Mouse (Mus musculus): ENCODE measurements around the gene Hexb. TPM values are rescaled to one million over a fixed set of nuclear protein-coding genes. Genes with fewer than 3 reads are reported as not detected.

Gene Hexb
- total and polyA plus RNA-seq, 3 experiments = 12.7 to 15.4 TPM; not detected in 1

GRCm38 (mm10) chr13:97216196-97216595 is 18.0 kb upstream of the Hexb start:
- Histone ChIP-seq H3K9ac (ENCODE audit: control insufficient read depth, low read depth, low read length, poor library complexity, severe bottlenecking) (no peak overlapping the region), H3K27me3 (ENCODE audit: control insufficient read depth in 1 of 2, insufficient read depth in 2 of 2, low read length in 2 of 2) (no peaks in the 10 kb centered on the region; a peak in 1 of 4 replicates), H3K36me3 (ENCODE audit: control insufficient read depth in 1 of 2, insufficient read depth in 2 of 2, low read length in 2 of 2) (no peaks in the 10 kb centered on the region), H3K4me3 (ENCODE audit: control insufficient read depth in 1 of 2, insufficient read depth in 1 of 2, low read depth in 2 of 2, low read length in 2 of 2) (no peak overlapping the region), H3K27ac (ENCODE audit: control insufficient read depth, low read depth, low read length) (no peak overlapping the region), H3K79me2 (ENCODE audit: control insufficient read depth, insufficient read depth, low read length, poor library complexity) (no peaks in the 10 kb centered on the region), H3K4me1 (ENCODE audit: control insufficient read depth in 1 of 2, insufficient read depth in 2 of 2, low read length in 2 of 2) (no peaks in the 10 kb centered on the region), H3K9me3 (replicated peaks; ENCODE audit: insufficient read depth, low read length) (no peaks in the 10 kb centered on the region)
- DNase-seq (ENCODE audit: low read depth, low spot score) = no peak
- TF ChIP-seq JUND (IDR thresholded peaks at IDR 0.05; ENCODE audit: low read depth, low read length) (no peak), ZKSCAN1 (IDR thresholded peaks at IDR 0.05; ENCODE audit: low read depth, low read length) (no peak), ZNF384 (IDR thresholded peaks at IDR 0.05; ENCODE audit: low read depth, low read length) (no peak), NELFE (IDR thresholded peaks at IDR 0.05; ENCODE audit: low read depth, low read length) (no peak), ELF1 (IDR thresholded peaks at IDR 0.05; ENCODE audit: low read depth, low read length) (no peak), SIN3A (IDR thresholded peaks at IDR 0.05; ENCODE audit: low read length) (no peak), MEF2A (IDR thresholded peaks at IDR 0.05; ENCODE audit: extremely low read depth, insufficient replicate concordance, low read depth, low read length, poor library complexity, severe bottlenecking) (no peak), KAT2A (conservative IDR thresholded peaks at IDR 0.05; ENCODE audit: low read depth, low read length) (no peak), UBTF (IDR thresholded peaks at IDR 0.05; ENCODE audit: borderline replicate concordance, insufficient read depth, low read depth, low read length) (no peak), MAZ (IDR thresholded peaks at IDR 0.05; ENCODE audit: low read depth, low read length) (no peak)

GRCm38 (mm10) chr13:97215563-97215962 is 17.4 kb upstream of the Hexb start:
- TF ChIP-seq MAZ (IDR thresholded peaks at IDR 0.05; ENCODE audit: low read depth, low read length) (no peak), RCOR1 (IDR thresholded peaks at IDR 0.05; ENCODE audit: low read depth, low read length) (no peak), NELFE (IDR thresholded peaks at IDR 0.05; ENCODE audit: low read depth, low read length) (no peak), MEF2A (IDR thresholded peaks at IDR 0.05; ENCODE audit: extremely low read depth, insufficient replicate concordance, low read depth, low read length, poor library complexity, severe bottlenecking) (no peak), SMC3 (IDR thresholded peaks at IDR 0.05; ENCODE audit: low read depth, low read length) (no peak), RAD21 (IDR thresholded peaks at IDR 0.05; ENCODE audit: low read depth, low read length) (no peak), USF1 (IDR thresholded peaks at IDR 0.05; ENCODE audit: low read depth, low read length) (no peak), ZC3H11A (IDR thresholded peaks at IDR 0.05; ENCODE audit: low read depth, low read length) (no peak), GATA1 (IDR thresholded peaks at IDR 0.05; ENCODE audit: low read depth, low read length) (no peak), POLR2A (IDR thresholded peaks at IDR 0.05; ENCODE audit: control insufficient read depth in 1 of 2, insufficient read depth in 1 of 2, low read depth in 1 of 2, low read length in 2 of 2, poor library complexity in 1 of 2) (no peak), JUND (IDR thresholded peaks at IDR 0.05; ENCODE audit: low read depth, low read length) (no peak), ZKSCAN1 (IDR thresholded peaks at IDR 0.05; ENCODE audit: low read depth, low read length) (no peak), HCFC1 (IDR thresholded peaks at IDR 0.05; ENCODE audit: low read depth, low read length) (no peak), KAT2A (conservative IDR thresholded peaks at IDR 0.05; ENCODE audit: low read depth, low read length) (no peak), ETS1 (IDR thresholded peaks at IDR 0.05; ENCODE audit: low read depth, low read length) (no peak), GABPA (IDR thresholded peaks at IDR 0.05; ENCODE audit: low read depth, low read length) (no peak), TAL1 (IDR thresholded peaks at IDR 0.05; ENCODE audit: low read length) (no peak), MYC (IDR thresholded peaks at IDR 0.05; ENCODE audit: low read depth, low read length) (no peak), NRF1 (IDR thresholded peaks at IDR 0.05; ENCODE audit: insufficient read depth, low read depth, low read length, poor library complexity, severe bottlenecking) (no peak), MXI1 (IDR thresholded peaks at IDR 0.05; ENCODE audit: low read depth, low read length) (no peak)
- H3K27me3 ChIP-seq (ENCODE audit: control insufficient read depth in 1 of 2, insufficient read depth in 2 of 2, low read length in 2 of 2) = no peaks in the 10 kb centered on the region; a peak in 1 of 4 replicates
- no peak for DNase-seq (ENCODE audit: low read depth, low spot score)
- no peak overlapping the region for H3K27ac ChIP-seq (ENCODE audit: control insufficient read depth, low read depth, low read length)
- no peaks in the 10 kb centered on the region for H3K36me3 ChIP-seq (ENCODE audit: control insufficient read depth in 1 of 2, insufficient read depth in 2 of 2, low read length in 2 of 2)
- H3K4me3 ChIP-seq (ENCODE audit: control insufficient read depth in 1 of 2, insufficient read depth in 1 of 2, low read depth in 2 of 2, low read length in 2 of 2) = no peak overlapping the region
- no peaks in the 10 kb centered on the region for H3K79me2 ChIP-seq (ENCODE audit: control insufficient read depth, insufficient read depth, low read length, poor library complexity)
- H3K9me3 ChIP-seq (replicated peaks; ENCODE audit: insufficient read depth, low read length) = no peaks in the 10 kb centered on the region
- no peak overlapping the region for H3K9ac ChIP-seq (ENCODE audit: control insufficient read depth, low read depth, low read length, poor library complexity, severe bottlenecking)
- H3K4me1 ChIP-seq (ENCODE audit: control insufficient read depth in 1 of 2, insufficient read depth in 2 of 2, low read length in 2 of 2) = no peaks in the 10 kb centered on the region

All from MEL (cell line).